Mouse (Mus musculus) lung, adult 2 months (tissue): Measurements from ENCODE around the gene Glra3.

ENCODE experiments used
- CTCF ChIP-seq: fragments of 200-500 bp; IDR thresholded peaks from 2 replicates; pipeline ENCODE4 v1.5.1; 2011; ENCODE audit warnings: mild to moderate bottlenecking, low read length, control low read depth; ENCODE audit not compliant: insufficient read depth
- POLR2A ChIP-seq: fragments of 200-500 bp; IDR thresholded peaks from 2 replicates; pipeline ENCODE4 v1.6.1; 2011; ENCODE audit warnings: low read depth, mild to moderate bottlenecking, control low read depth, low read length, borderline replicate concordance; ENCODE audit errors: extremely low read depth

GRCm38 (mm10) chr8:56151574-56151973 lies 211.3 kb downstream of the Glra3 start:
- TF ChIP-seq CTCF (no peak), POLR2A (no peak)
